Mouse (Mus musculus) adrenal gland, adult 8-10 months (tissue): ENCODE measurements at regions not wholly inside any gene's neighbourhood (a gene's known extent, or its start where the extent isn't known, plus 50 kb on each side); places are given as distances from the start of the nearest gene placed in this dataset.
A peak's percentile ranks its signal among the peaks of the same experiment; 100 is the strongest.
"Not testable (repeated sequence)": the region's sequence is repeated elsewhere in the genome, so short reads cannot be mapped to it uniquely, and the experiment has no call there.

Source experiments
- DNase-seq: peaks from one replicate; pipeline ENCODE4 v3.0.0; 2022

- no peak for DNase-seq
These were observed 85.9 kb downstream of the Chil6 start for GRCm38 (mm10) chr3:106320061-106320460.

- DNase-seq = no peak
These were observed 89.0 kb downstream of the Chil6 start for GRCm38 (mm10) chr3:106316974-106317373.

GRCm38 (mm10) chr3:106292938-106293337 lies 73.6 kb upstream of the Chil4 start:
- DNase-seq = no peak

GRCm38 (mm10) chr3:106291894-106292293 lies 72.6 kb upstream of the Chil4 start:
- no peak for DNase-seq

- peak; percentile 25 for DNase-seq
These were observed 59.3 kb upstream of the Chil4 start for GRCm38 (mm10) chr3:106278571-106278970.

GRCm38 (mm10) chr3:106275677-106276076 lies 56.4 kb upstream of the Chil4 start:
- not testable (repeated sequence) for DNase-seq
